Comparison of ENCODE assay signal across 28 mouse cellular contexts in the genomic region with DNA sequence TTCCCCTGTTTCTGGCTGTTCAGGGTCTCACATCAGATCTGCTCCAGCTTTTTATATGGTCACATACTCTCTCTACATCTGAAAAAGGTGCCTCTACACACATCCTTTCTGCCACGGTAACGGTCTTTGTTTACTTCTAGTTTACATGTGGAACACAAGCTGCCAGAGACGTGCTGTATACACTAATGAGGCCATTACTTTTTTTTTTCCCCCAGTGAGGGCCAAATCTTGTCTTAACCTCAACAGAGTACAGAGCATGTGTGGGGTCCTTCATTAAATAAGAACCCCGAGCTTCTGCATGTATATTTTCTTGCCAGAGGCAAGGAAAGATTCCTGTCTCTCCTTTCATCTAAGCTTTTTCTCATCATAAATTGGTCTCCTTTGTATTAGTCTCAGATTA.
DNase-seq lines count a peak whose midpoint lies in the region; ATAC-seq and TF ChIP-seq lines count a peak whose summit lies in the region.
"Had no signal": no experiment of that assay in that cellular context is flagged by ENCODE, and none has a peak within 500 bp of the region (broad histone marks: within the 10 kb centered on the region; RNA-seq: fewer than 3 reads in every experiment).

No protein-coding gene starts in this region.

- no peak for DNase-seq in forebrain, embryonic 11.5 days (ENCODE audit: low spot score)
- no peak for DNase-seq in midbrain, postnatal 0 days (ENCODE audit: low spot score)
- DNase-seq in forelimb bud, embryonic 11.5 days (ENCODE audit: low read depth, low spot score), result peak; percentile 75
- DNase-seq in limb, embryonic 14.5 days (ENCODE audit: low spot score), result peak; percentile 12
- no peak for DNase-seq in right cerebral cortex, postnatal 14 days
- DNase-seq: adrenal gland, postnatal 36 days; cerebellum, adult 11 months; cerebellum, adult 9-11 months; gastrocnemius, postnatal 36 days; heart, postnatal 36 days; kidney, adult 8-10 months; kidney, postnatal 10 days; liver, postnatal 0 days; lung, postnatal 10 days; thymus, adult 2 months; thymus, postnatal 4 days had no signal

- H3K27me3 ChIP-seq in forebrain, embryonic 11.5 days (ENCODE audit: control insufficient read depth, insufficient read depth, low read length), result no peaks in the 10 kb centered on the region
- no peaks in the 10 kb centered on the region for H3K27me3 ChIP-seq in forebrain, embryonic 16.5 days (replicated peaks; ENCODE audit: control insufficient read depth, insufficient read depth, low read length)
- H3K27me3 ChIP-seq in midbrain, embryonic 12.5 days, result no peaks in the 10 kb centered on the region
- no peaks in the 10 kb centered on the region for H3K27me3 ChIP-seq in midbrain, postnatal 0 days (ENCODE audit: insufficient read depth, low read length)
- no peaks in the 10 kb centered on the region for H3K27me3 ChIP-seq in limb, embryonic 14.5 days (ENCODE audit: control insufficient read depth, insufficient read depth, low read length)
- H3K27me3 ChIP-seq: CH12.LX; embryonic facial prominence, embryonic 15.5 days; heart, embryonic 15.5 days; intestine, embryonic 15.5 days; Patski had no signal

- no peak for TF ChIP-seq CTCF in midbrain, postnatal 0 days (IDR thresholded peaks at IDR 0.05)

- no peaks in the 10 kb centered on the region for H3K36me3 ChIP-seq in forebrain, embryonic 11.5 days (ENCODE audit: control insufficient read depth, insufficient read depth, low read length)
- no peaks in the 10 kb centered on the region for H3K36me3 ChIP-seq in forebrain, embryonic 16.5 days (ENCODE audit: control insufficient read depth, insufficient read depth)
- H3K36me3 ChIP-seq in midbrain, embryonic 12.5 days, result no peaks in the 10 kb centered on the region
- no peaks in the 10 kb centered on the region for H3K36me3 ChIP-seq in midbrain, postnatal 0 days (ENCODE audit: insufficient read depth, low read length)
- H3K36me3 ChIP-seq in limb, embryonic 14.5 days (ENCODE audit: control insufficient read depth, insufficient read depth, low read length), result no peaks in the 10 kb centered on the region
- H3K36me3 ChIP-seq: embryonic facial prominence, embryonic 15.5 days; G1E; heart, embryonic 15.5 days; intestine, embryonic 15.5 days had no signal

- no peak overlapping the region for H3K27ac ChIP-seq in forebrain, embryonic 11.5 days (ENCODE audit: low read depth, low read length)
- H3K27ac ChIP-seq in forebrain, embryonic 16.5 days (ENCODE audit: low read length), result no peak overlapping the region
- no peak overlapping the region for H3K27ac ChIP-seq in midbrain, embryonic 12.5 days (replicated peaks)
- H3K27ac ChIP-seq in midbrain, postnatal 0 days (ENCODE audit: low read depth, low read length), result no peak overlapping the region
- no peak overlapping the region for H3K27ac ChIP-seq in limb, embryonic 14.5 days (replicated peaks; ENCODE audit: low read depth, low read length)
- H3K27ac ChIP-seq: embryonic facial prominence, embryonic 15.5 days; heart, embryonic 15.5 days; hindbrain, embryonic 14.5 days; intestine, embryonic 15.5 days; left cerebral cortex, adult 2 months; stomach, postnatal 0 days had no signal

- no peak overlapping the region for H3K9ac ChIP-seq in forebrain, embryonic 11.5 days (ENCODE audit: low read length)
- H3K9ac ChIP-seq in forebrain, embryonic 16.5 days (replicated peaks; ENCODE audit: low read depth, low read length), result no peak overlapping the region
- H3K9ac ChIP-seq in midbrain, embryonic 12.5 days (replicated peaks), result no peak overlapping the region
- no peak overlapping the region for H3K9ac ChIP-seq in midbrain, postnatal 0 days (replicated peaks; ENCODE audit: low read length, poor library complexity, severe bottlenecking)
- H3K9ac ChIP-seq in limb, embryonic 14.5 days (ENCODE audit: low read depth, low read length, severe bottlenecking), result no peak overlapping the region
- H3K9ac ChIP-seq: embryonic facial prominence, embryonic 15.5 days; heart, embryonic 15.5 days; hindbrain, embryonic 14.5 days; intestine, embryonic 15.5 days; liver, postnatal 0 days had no signal

- no peaks in the 10 kb centered on the region for H3K4me1 ChIP-seq in forebrain, embryonic 11.5 days (replicated peaks; ENCODE audit: control insufficient read depth, insufficient read depth, low read length)
- H3K4me1 ChIP-seq in forebrain, embryonic 16.5 days (replicated peaks; ENCODE audit: control insufficient read depth, insufficient read depth, low read length), result no peaks in the 10 kb centered on the region
- H3K4me1 ChIP-seq in midbrain, embryonic 12.5 days, result no peaks in the 10 kb centered on the region
- no peaks in the 10 kb centered on the region for H3K4me1 ChIP-seq in midbrain, postnatal 0 days (ENCODE audit: insufficient read depth, low read length)
- no peaks in the 10 kb centered on the region for H3K4me1 ChIP-seq in limb, embryonic 14.5 days (ENCODE audit: control insufficient read depth, insufficient read depth, low read length)
- H3K4me1 ChIP-seq: embryonic facial prominence, embryonic 15.5 days; heart, embryonic 15.5 days; intestine, embryonic 15.5 days had no signal

- H3K9me3 ChIP-seq in forebrain, embryonic 11.5 days (ENCODE audit: control insufficient read depth, low read length), result no peaks in the 10 kb centered on the region
- no peaks in the 10 kb centered on the region for H3K9me3 ChIP-seq in forebrain, embryonic 16.5 days (ENCODE audit: control insufficient read depth, low read length)
- H3K9me3 ChIP-seq in midbrain, embryonic 12.5 days, result no peaks in the 10 kb centered on the region
- no peaks in the 10 kb centered on the region for H3K9me3 ChIP-seq in midbrain, postnatal 0 days (ENCODE audit: low read length)
- no peaks in the 10 kb centered on the region for H3K9me3 ChIP-seq in limb, embryonic 14.5 days (ENCODE audit: control insufficient read depth, low read length)
- H3K9me3 ChIP-seq: embryonic facial prominence, embryonic 15.5 days; G1E; heart, embryonic 15.5 days; intestine, embryonic 15.5 days had no signal

- no peak overlapping the region for H3K4me3 ChIP-seq in forebrain, embryonic 11.5 days (ENCODE audit: low read depth, low read length)
- no peak overlapping the region for H3K4me3 ChIP-seq in forebrain, embryonic 16.5 days (replicated peaks; ENCODE audit: low read length)
- H3K4me3 ChIP-seq in midbrain, embryonic 12.5 days, result no peak overlapping the region
- no peak overlapping the region for H3K4me3 ChIP-seq in midbrain, postnatal 0 days (ENCODE audit: low read depth, low read length)
- H3K4me3 ChIP-seq in limb, embryonic 14.5 days (replicated peaks; ENCODE audit: low read length), result no peak overlapping the region
- H3K4me3 ChIP-seq: embryonic facial prominence, embryonic 15.5 days; heart, embryonic 15.5 days; intestine, embryonic 15.5 days; left cerebral cortex, adult 2 months had no signal

- peak; percentile 90 for ATAC-seq in forebrain, embryonic 11.5 days (replicated peaks; ENCODE audit: low FRiP score)
- no peak for ATAC-seq in forebrain, embryonic 16.5 days
- ATAC-seq in midbrain, embryonic 12.5 days (ENCODE audit: low FRiP score, low read depth), result peak; percentile 23; the same call in 1 of the 2 replicates
- no peak for ATAC-seq in midbrain, postnatal 0 days (ENCODE audit: low FRiP score)
- ATAC-seq in limb, embryonic 14.5 days (ENCODE audit: low FRiP score, low read depth), result no peak
- ATAC-seq: intestine, embryonic 15.5 days; liver, postnatal 0 days; Patski had no signal

- no peak for TF ChIP-seq POLR2A in limb, embryonic 14.5 days (IDR thresholded peaks at IDR 0.05; ENCODE audit: borderline replicate concordance, extremely low read depth, insufficient read depth, insufficient read length)

- H3K4me2 ChIP-seq in forebrain, embryonic 11.5 days (ENCODE audit: low read depth, low read length, severe bottlenecking), result no peak overlapping the region
- H3K4me2 ChIP-seq in forebrain, embryonic 16.5 days (ENCODE audit: low read length), result no peak overlapping the region
- H3K4me2 ChIP-seq in midbrain, embryonic 12.5 days (replicated peaks), result no peak overlapping the region
- H3K4me2 ChIP-seq in midbrain, postnatal 0 days (ENCODE audit: low read depth, low read length, poor library complexity, severe bottlenecking), result no peak overlapping the region
- no peak overlapping the region for H3K4me2 ChIP-seq in limb, embryonic 14.5 days (replicated peaks; ENCODE audit: low read depth, low read length, severe bottlenecking)
- H3K4me2 ChIP-seq: embryonic facial prominence, embryonic 15.5 days; heart, embryonic 15.5 days; hindbrain, embryonic 14.5 days; intestine, embryonic 15.5 days; liver, embryonic 11.5 days had no signal

- whole genome bisulfite sequencing in forebrain, embryonic 11.5 days, result 40% methylated on average over 4 of the region's 4 CpGs
- 17% methylated on average over 4 of the region's 4 CpGs for WGBS in forebrain, embryonic 16.5 days
- 56% methylated on average over 4 of the region's 4 CpGs for WGBS in midbrain, embryonic 12.5 days
- 48% methylated on average over 4 of the region's 4 CpGs for WGBS in midbrain, postnatal 0 days
- 9% methylated on average over 4 of the region's 4 CpGs for WGBS in limb, embryonic 14.5 days

Comparison
In these comparisons a context has a peak if more than half of its experiments do, and no peak if none do; other contexts are left out.
1. ATAC-seq: peak in forebrain, embryonic 11.5 days (single experiment) and midbrain, embryonic 12.5 days (single experiment); none in forebrain, embryonic 16.5 days (single experiment), midbrain, postnatal 0 days (single experiment) and limb, embryonic 14.5 days (single experiment).
2. DNase-seq: peak in forelimb bud, embryonic 11.5 days (single experiment) and limb, embryonic 14.5 days (single experiment); none in forebrain, embryonic 11.5 days (single experiment), midbrain, postnatal 0 days (single experiment) and right cerebral cortex, postnatal 14 days (single experiment).